Mouse (Mus musculus) intestine, embryonic 16.5 days (tissue): Measurements from ENCODE around the gene Acbd4. TPM values are rescaled to one million over a fixed set of nuclear protein-coding genes. Genes with fewer than 3 reads are reported as not detected.
A peak's percentile ranks its signal among the peaks of the same experiment; 100 is the strongest.

ENCODE experiments used
- ATAC-seq: fragments of 200-750 bp; cut with Nextera tagmentation; 2 replicates; pipeline ENCODE4 v1.8.0; 2017; ENCODE audit warnings: moderate TSS enrichment, moderate library complexity
- H3K27ac ChIP-seq: fragments of 300-500 bp; sonication (generic); 2 replicates; pipeline ENCODE4 v1.5.1; 2014; ENCODE audit warnings: mild to moderate bottlenecking, low read length
- H3K27me3 ChIP-seq: fragments of 300-500 bp; sonication (generic); replicated peaks from 2 replicates; pipeline ENCODE4 v1.6.1; 2014; ENCODE audit warnings: low read length, control low read depth, mixed read lengths; ENCODE audit not compliant: control insufficient read depth, insufficient read depth
- H3K36me3 ChIP-seq: fragments of 300-500 bp; sonication (generic); 2 replicates; pipeline ENCODE4 v1.6.1; 2014; ENCODE audit warnings: low read length, control low read depth; ENCODE audit not compliant: control insufficient read depth, insufficient read depth
- H3K4me1 ChIP-seq: fragments of 300-500 bp; sonication (generic); 2 replicates; pipeline ENCODE4 v1.6.1; 2014; ENCODE audit warnings: low read length, control low read depth, mixed read lengths; ENCODE audit not compliant: control insufficient read depth, insufficient read depth
- H3K4me2 ChIP-seq: fragments of 300-500 bp; sonication (generic); 2 replicates; pipeline ENCODE4 v1.6.1; 2014; ENCODE audit warnings: low read depth, low read length, control low read depth
- H3K4me3 ChIP-seq: fragments of 300-500 bp; sonication (generic); 2 replicates; pipeline ENCODE4 v1.5.1; 2014; ENCODE audit warnings: mild to moderate bottlenecking, low read length
- H3K9ac ChIP-seq: fragments of 300-500 bp; sonication (generic); 2 replicates; pipeline ENCODE4 v1.6.1; 2014; ENCODE audit warnings: low read depth, low read length
- H3K9me3 ChIP-seq: fragments of 300-500 bp; sonication (generic); 2 replicates; pipeline ENCODE4 v1.6.1; 2016; ENCODE audit warnings: low read length, control low read depth; ENCODE audit not compliant: control insufficient read depth
- WGBS: fragments of 180-500 bp; shearing (Covaris S2); extraction: QIAGEN DNeasy Blood & Tissue Kit; methylation state at CpG from one replicate; pipeline ENCODE4 v1.1.7; 2014; 5-methylcytosine and 5-hydroxymethylcytosine counted together
- polyA plus RNA-seq: library from polyadenylated mRNA; unstranded; fragments of >200 nt; fragmentation: Nextera tagmentation; extraction: Ambion mirVana; gene quantifications from 2 replicates; pipeline ENCODE4 v1.2.1, GENCODE M21; 2015

Acbd4 gene
- polyA plus RNA-seq, 1 experiment from 2014 or later, result 30.4 TPM

GRCm38 (mm10) chr11:103144309-103145285 is 43.1 kb downstream of the Acbd4 start:
- H3K36me3 ChIP-seq, result no peaks in the 10 kb centered on the region
- H3K27me3 ChIP-seq, result no peaks in the 10 kb centered on the region
- peak overlapping the region; percentile 35 for H3K27ac ChIP-seq
- no peak overlapping the region for H3K4me2 ChIP-seq
- no peak overlapping the region for H3K4me3 ChIP-seq
- 44% methylated on average over 12 of the region's 12 CpGs for WGBS
- H3K9me3 ChIP-seq, result no peaks in the 10 kb centered on the region
- 0 out of 2 replicates have a peak overlapping the region, but pooled peaks have one; percentile 6 for H3K9ac ChIP-seq
- H3K4me1 ChIP-seq, result peaks cover 54% of the 10 kb centered on the region
- peak; percentile 17 for ATAC-seq

DNA sequence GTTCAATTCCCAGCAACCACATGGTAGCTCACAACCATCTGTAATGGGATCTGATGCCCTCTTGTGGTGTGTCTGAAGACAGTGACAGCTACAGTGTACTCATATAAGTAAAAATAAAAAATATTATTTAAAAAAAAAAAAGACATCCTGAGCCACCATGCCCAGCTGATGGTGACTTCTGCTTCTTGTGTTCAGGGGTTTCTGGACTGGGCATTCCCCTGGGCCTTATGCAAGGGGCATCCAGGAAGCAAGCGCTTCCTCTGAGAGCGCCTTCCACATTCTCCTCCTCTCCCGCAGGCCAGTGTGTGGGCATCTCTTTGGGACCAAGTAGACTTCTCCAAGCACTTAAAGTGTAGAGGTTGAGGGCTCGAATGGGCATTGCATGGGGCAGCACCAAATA is 44.9 kb downstream of the Acbd4 start:
- H3K36me3 ChIP-seq, result no peaks in the 10 kb centered on the region
- no peak for ATAC-seq
- H3K4me1 ChIP-seq, result peaks cover 38% of the 10 kb centered on the region
- no peaks in the 10 kb centered on the region for H3K9me3 ChIP-seq
- H3K4me3 ChIP-seq, result no peak overlapping the region
- no peak overlapping the region for H3K27ac ChIP-seq
- no peak overlapping the region for H3K9ac ChIP-seq
- H3K4me2 ChIP-seq, result no peak overlapping the region
- H3K27me3 ChIP-seq, result no peaks in the 10 kb centered on the region
- WGBS, result 87% methylated on average over 4 of the region's 4 CpGs

- Histone ChIP-seq H3K27ac (0 out of 2 replicates have a peak overlapping the region, but pooled peaks have one; percentile 15), H3K4me1 (peaks cover 26% of the 10 kb centered on the region), H3K9me3 (no peaks in the 10 kb centered on the region), H3K9ac (no peak overlapping the region), H3K4me2 (no peak overlapping the region), H3K36me3 (no peaks in the 10 kb centered on the region), H3K4me3 (no peak overlapping the region), H3K27me3 (no peaks in the 10 kb centered on the region)
- no peak for ATAC-seq
- 65% methylated on average over 4 of the region's 4 CpGs for WGBS
Measured at GRCm38 (mm10) chr11:103147766-103148165, 46.3 kb downstream of the Acbd4 start.

GRCm38 (mm10) chr11:103149771-103150170 is 48.3 kb downstream of the Acbd4 start:
- WGBS, result 94% methylated on average over 4 of the region's 4 CpGs

GRCm38 (mm10) chr11:103158621-103159478 is 57.4 kb downstream of the Acbd4 start:
- no peaks in the 10 kb centered on the region for H3K9me3 ChIP-seq
- H3K4me3 ChIP-seq, result peak overlapping the region; percentile 43
- H3K9ac ChIP-seq, result peak overlapping the region; percentile 38; the same call in 1 of the 2 replicates
- no peaks in the 10 kb centered on the region for H3K36me3 ChIP-seq
- 2% methylated on average over 25 of the region's 25 CpGs for WGBS
- H3K4me1 ChIP-seq, result peaks cover 5% of the 10 kb centered on the region
- no peaks in the 10 kb centered on the region for H3K27me3 ChIP-seq
- H3K4me2 ChIP-seq, result peak overlapping the region; percentile 74
- peak overlapping the region; percentile 17; the same call in 1 of the 2 replicates for H3K27ac ChIP-seq
- peak; percentile 97 for ATAC-seq

More at GRCm38 (mm10) chr11:103149771-103150170, 48.3 kb downstream of the Acbd4 start:
- Histone ChIP-seq H3K9me3 (no peaks in the 10 kb centered on the region), H3K4me2 (no peak overlapping the region), H3K9ac (no peak overlapping the region), H3K36me3 (no peaks in the 10 kb centered on the region), H3K4me3 (no peak overlapping the region), H3K27me3 (no peaks in the 10 kb centered on the region), H3K27ac (no peak overlapping the region), H3K4me1 (peaks cover 12% of the 10 kb centered on the region)
- ATAC-seq, result no peak

- H3K4me3 ChIP-seq, result no peak overlapping the region
- H3K9me3 ChIP-seq, result no peaks in the 10 kb centered on the region
- no peak overlapping the region for H3K9ac ChIP-seq
- H3K4me2 ChIP-seq, result no peak overlapping the region
- no peaks in the 10 kb centered on the region for H3K27me3 ChIP-seq
- H3K36me3 ChIP-seq, result no peaks in the 10 kb centered on the region
- WGBS, result 84% methylated on average over 11 of the region's 11 CpGs
- peaks cover 9% of the 10 kb centered on the region for H3K4me1 ChIP-seq
- ATAC-seq, result no peak
- H3K27ac ChIP-seq, result no peak overlapping the region
Measured at GRCm38 (mm10) chr11:103160738-103161137, 59.3 kb downstream of the Acbd4 start.

- 79% methylated on average over 7 of the region's 7 CpGs for WGBS
- no peaks in the 10 kb centered on the region for H3K36me3 ChIP-seq
- H3K27me3 ChIP-seq, result no peaks in the 10 kb centered on the region
- no peak overlapping the region for H3K4me3 ChIP-seq
- H3K4me2 ChIP-seq, result no peak overlapping the region
- ATAC-seq, result no peak
- H3K27ac ChIP-seq, result no peak overlapping the region
- peaks cover 9% of the 10 kb centered on the region for H3K4me1 ChIP-seq
- H3K9ac ChIP-seq, result no peak overlapping the region
- H3K9me3 ChIP-seq, result no peaks in the 10 kb centered on the region
Measured at GRCm38 (mm10) chr11:103161449-103161848, 60.0 kb downstream of the Acbd4 start.
